9 mouse cellular contexts compared by ENCODE assay signal in genomic region chr15:99801885-99802572, GRCm38 (mm10). TPM values are rescaled to one million over a fixed set of nuclear protein-coding genes. Genes with fewer than 3 reads are reported as not detected.
DNase-seq lines count a peak whose midpoint lies in the region; ATAC-seq lines count a peak whose summit lies in the region.
"Had no signal": no experiment of that assay in that cellular context is flagged by ENCODE, and none has a peak within 500 bp of the region (broad histone marks: within the 10 kb centered on the region; RNA-seq: fewer than 3 reads in every experiment).

No protein-coding gene starts in this region.

- no peak overlapping the region for H3K9ac ChIP-seq in heart, embryonic 15.5 days
- H3K9ac ChIP-seq: liver, embryonic 14.5 days had no signal

- H3K36me3 ChIP-seq in heart, embryonic 15.5 days = peaks cover 24% of the 10 kb centered on the region; the same call in 1 of the 2 replicates

- DNase-seq in 3T3-L1 (ENCODE audit: low read depth, low spot score) (peak; percentile 66), liver (no peak)
- DNase-seq in Muller cell, postnatal 12 days (ENCODE audit: inconsistent ontology term) = peak; percentile 81
- DNase-seq in embryo, embryonic 9.5 days (ENCODE audit: extremely low spot score) = peak; percentile 35
- DNase-seq in thymus, postnatal 36 days = no peak
- no peak for DNase-seq in spleen, adult 18-20 months

- peaks cover 27% of the 10 kb centered on the region for H3K4me1 ChIP-seq in heart, embryonic 15.5 days (replicated peaks)

- ATAC-seq in heart, embryonic 15.5 days (replicated peaks; ENCODE audit: insufficient number of reproducible peaks, insufficient read depth, low FRiP score, low read depth) = no peak

- no peaks in the 10 kb centered on the region for H3K9me3 ChIP-seq in heart, embryonic 15.5 days (replicated peaks)
- H3K9me3 ChIP-seq: midbrain, embryonic 10.5 days had no signal

- peak overlapping the region; percentile 39 for H3K4me2 ChIP-seq in heart, embryonic 15.5 days

- peak overlapping the region; percentile 86 for H3K27ac ChIP-seq in heart, embryonic 15.5 days
- H3K27ac ChIP-seq: liver, embryonic 14.5 days; midbrain, embryonic 10.5 days had no signal

- H3K4me3 ChIP-seq in heart, embryonic 15.5 days = no peak overlapping the region
- H3K4me3 ChIP-seq: midbrain, embryonic 10.5 days had no signal

- H3K27me3 ChIP-seq in heart, embryonic 15.5 days = no peaks in the 10 kb centered on the region

- 34% methylated on average over 24 of the region's 24 CpGs for WGBS in heart, embryonic 15.5 days

RNA-seq across cellular contexts. Expression of gene Cers5, which starts 29.3 kb away (rescaled TPM):
- polyA plus RNA-seq in heart, embryonic 15.5 days (2015; fragmentation: Nextera tagmentation; extraction: Ambion mirVana) = 47.6 and 51.1 TPM in 2 replicates

Comparison
In these comparisons a context has a peak if more than half of its experiments do, and no peak if none do; other contexts are left out.
1. DNase-seq: peak in 3T3-L1 (single experiment), Muller cell, postnatal 12 days (single experiment) and embryo, embryonic 9.5 days (single experiment); none in thymus, postnatal 36 days (0 of 2), spleen, adult 18-20 months (0 of 2) and liver (single experiment).